Mouse (Mus musculus): ENCODE results near the gene 1500009L16Rik. TPM values are rescaled to one million over a fixed set of nuclear protein-coding genes. Genes with fewer than 3 reads are reported as not detected.
A peak's percentile ranks its signal among the peaks of the same experiment; 100 is the strongest.

The 1500009L16Rik gene
- polyA plus RNA-seq, 1 experiment from 2014 or later: 46.6 TPM

DNA sequence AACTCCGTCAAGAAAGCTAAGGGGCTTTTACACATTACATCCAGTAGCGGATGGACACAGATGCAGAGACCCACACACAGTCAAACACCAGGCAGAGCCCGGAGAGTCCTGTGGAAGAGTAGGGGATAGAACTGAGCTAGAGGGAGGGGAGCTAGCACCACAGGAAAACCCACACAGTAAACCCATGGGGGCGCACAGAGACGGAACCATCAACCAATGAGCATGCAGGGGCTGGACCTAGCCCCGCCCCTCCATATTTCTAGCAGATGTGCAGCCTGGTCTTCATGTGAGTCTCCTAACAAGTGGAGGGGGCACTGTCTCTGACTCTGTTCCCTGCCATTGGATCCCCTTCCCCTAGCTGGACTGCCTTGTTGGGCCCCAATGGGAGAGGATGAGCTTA is 5.9 kb downstream of the 1500009L16Rik start:
- Histone ChIP-seq H3K4me1 (peaks cover 15% of the 10 kb centered on the region), H3K27me3 (ENCODE audit: low read depth, poor library complexity, severe bottlenecking) (no peaks in the 10 kb centered on the region), H3K27ac (no peak overlapping the region), H3K4me3 (no peak overlapping the region), H3K9me3 (replicated peaks) (no peaks in the 10 kb centered on the region), H3K36me3 (no peaks in the 10 kb centered on the region)
- DNase-seq (ENCODE audit: low spot score): no peak
- 72% methylated on average over 6 of the region's 6 CpGs for WGBS

DNA sequence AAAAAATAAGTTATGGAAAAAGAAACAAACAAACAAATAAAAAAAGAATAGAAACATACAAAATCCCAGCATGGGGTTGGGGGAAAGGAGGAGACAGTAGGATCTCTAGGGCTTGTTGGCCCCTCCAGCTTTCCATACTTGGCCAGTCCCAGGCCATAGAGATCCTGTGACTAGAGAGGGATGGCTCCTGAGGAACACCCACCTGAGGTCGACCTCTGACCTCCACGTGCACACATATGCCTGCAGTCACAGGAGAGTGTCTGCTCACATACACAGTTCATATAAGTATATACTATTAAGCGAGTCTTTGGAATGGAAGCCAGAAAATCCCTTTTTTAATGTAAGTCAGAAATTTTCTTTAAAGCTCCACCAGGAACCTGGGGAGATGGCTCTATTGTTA is 6.4 kb downstream of the 1500009L16Rik start:
- no peaks in the 10 kb centered on the region for H3K27me3 ChIP-seq (ENCODE audit: low read depth, poor library complexity, severe bottlenecking)
- DNase-seq (ENCODE audit: low spot score): no peak
- H3K4me1 ChIP-seq: peaks cover 11% of the 10 kb centered on the region; the same call in 1 of the 2 replicates
- H3K9me3 ChIP-seq (replicated peaks): no peaks in the 10 kb centered on the region
- H3K36me3 ChIP-seq: no peaks in the 10 kb centered on the region
- 80% methylated on average over 3 of the region's 3 CpGs for WGBS
- no peak overlapping the region for H3K4me3 ChIP-seq
- H3K27ac ChIP-seq: no peak overlapping the region

DNA sequence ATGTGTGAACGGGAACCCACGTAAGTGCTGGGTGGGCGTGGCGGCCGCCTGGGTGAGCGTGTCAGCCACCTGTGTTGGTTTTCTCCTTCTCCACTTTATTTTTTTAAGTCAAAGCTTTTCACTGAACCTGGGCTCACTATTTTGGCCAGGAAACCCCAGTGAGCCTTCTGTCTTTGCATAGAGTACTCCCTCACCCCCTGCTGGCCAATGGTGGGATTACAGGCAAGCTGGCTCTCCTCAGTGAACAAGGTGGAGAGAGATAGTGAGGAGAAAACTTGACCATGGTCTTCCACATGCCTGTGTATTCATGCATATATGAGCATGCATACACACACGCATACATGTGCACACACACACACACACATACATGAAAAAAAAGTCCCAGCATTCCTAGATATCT is 6.8 kb downstream of the 1500009L16Rik start:
- peaks cover 11% of the 10 kb centered on the region; the same call in 1 of the 2 replicates for H3K4me1 ChIP-seq
- DNase-seq (ENCODE audit: low spot score): peak; percentile 89
- WGBS: 35% methylated on average over 7 of the region's 7 CpGs
- H3K9me3 ChIP-seq (replicated peaks): no peaks in the 10 kb centered on the region
- H3K4me3 ChIP-seq: no peak overlapping the region
- no peaks in the 10 kb centered on the region for H3K36me3 ChIP-seq
- no peaks in the 10 kb centered on the region for H3K27me3 ChIP-seq (ENCODE audit: low read depth, poor library complexity, severe bottlenecking)
- H3K27ac ChIP-seq: no peak overlapping the region

DNA sequence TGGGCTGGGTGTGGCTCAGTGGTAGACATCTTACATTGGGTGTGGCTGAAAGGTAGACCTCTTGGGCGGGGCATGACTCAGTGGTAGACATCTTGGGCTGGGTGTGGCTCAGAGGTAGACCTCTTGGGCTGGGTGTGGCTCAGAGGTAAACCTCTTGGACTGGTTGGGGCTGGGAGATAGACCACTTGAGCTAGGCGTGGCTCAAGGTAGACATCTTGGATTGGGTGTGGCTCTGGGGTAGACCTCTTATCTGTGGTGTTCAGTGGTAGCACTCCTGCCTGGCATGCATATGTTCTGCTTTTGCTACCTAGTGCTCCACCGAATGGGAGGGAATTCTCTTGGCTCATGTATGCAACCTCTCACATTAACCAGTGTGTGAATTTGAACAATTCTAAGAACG is 11.1 kb downstream of the 1500009L16Rik start:
- Histone ChIP-seq H3K27me3 (ENCODE audit: low read depth, poor library complexity, severe bottlenecking) (no peaks in the 10 kb centered on the region), H3K27ac (no peak overlapping the region), H3K36me3 (peaks cover 6% of the 10 kb centered on the region; the same call in 1 of the 2 replicates), H3K9me3 (replicated peaks) (no peaks in the 10 kb centered on the region), H3K4me3 (no peak overlapping the region), H3K4me1 (peaks cover 8% of the 10 kb centered on the region; the same call in 1 of the 2 replicates)
- WGBS: 91% methylated on average over 4 of the region's 4 CpGs
- no peak for DNase-seq (ENCODE audit: low spot score)

DNA sequence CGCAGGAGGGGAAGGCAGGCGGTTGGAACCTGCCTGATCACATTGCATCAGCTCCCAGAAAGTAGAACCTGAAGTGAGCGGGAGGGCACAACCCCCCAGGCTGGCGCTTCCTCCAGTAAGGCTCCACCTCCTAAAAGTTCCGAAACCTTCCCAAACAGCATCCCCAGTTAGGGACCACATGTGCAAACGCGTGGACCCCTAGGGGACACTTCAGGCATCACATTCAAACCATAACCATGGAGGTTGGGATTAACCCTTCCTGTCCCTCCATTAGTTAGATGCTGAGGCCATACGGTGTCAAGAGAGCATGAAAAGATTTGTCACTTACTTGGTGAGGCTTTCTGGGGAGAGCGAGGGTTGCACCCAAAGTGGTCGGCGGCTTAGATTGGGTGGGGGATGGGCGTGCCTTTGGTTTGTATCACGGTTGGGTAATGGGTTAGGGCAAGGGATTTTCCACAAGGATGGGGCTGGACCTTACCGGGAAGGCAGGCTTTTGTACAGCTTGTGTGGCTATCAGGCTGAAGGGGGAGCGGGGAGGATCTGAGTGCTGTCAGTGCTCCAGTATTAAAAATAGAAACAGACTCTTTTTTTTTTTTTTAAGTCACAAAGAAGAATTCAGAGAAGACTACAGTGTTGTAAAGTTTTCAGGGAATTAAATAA is 16.5 kb downstream of the 1500009L16Rik start:
- Histone ChIP-seq H3K36me3 (peaks cover 25% of the 10 kb centered on the region), H3K27me3 (ENCODE audit: low read depth, poor library complexity, severe bottlenecking) (no peaks in the 10 kb centered on the region), H3K4me3 (no peak overlapping the region), H3K9me3 (replicated peaks) (no peaks in the 10 kb centered on the region; the same call in 1 of the 2 replicates), H3K27ac (no peak overlapping the region), H3K4me1 (no peaks in the 10 kb centered on the region)
- DNase-seq (ENCODE audit: low spot score): no peak
- WGBS: 84% methylated on average over 15 of the region's 15 CpGs

DNA sequence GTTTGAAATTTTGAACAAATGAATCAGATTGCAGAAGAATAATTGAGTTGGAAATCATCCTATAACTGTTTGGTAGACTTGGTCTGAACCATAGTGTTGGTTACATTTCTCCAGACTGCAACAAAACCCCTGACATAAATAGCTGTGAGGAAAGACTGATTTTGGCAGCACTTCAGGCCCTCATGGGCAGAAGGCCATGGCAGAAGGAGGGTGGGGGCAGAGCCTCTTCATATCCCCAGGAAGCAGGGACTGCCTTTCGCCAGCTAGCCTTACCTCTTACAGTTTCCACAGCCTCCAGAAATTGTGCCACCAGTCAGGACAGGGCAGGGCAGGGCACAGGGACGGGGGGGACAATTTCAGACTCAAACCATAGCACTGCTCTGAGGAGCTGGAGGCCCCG is 22.0 kb downstream of the 1500009L16Rik start:
- peaks cover 16% of the 10 kb centered on the region; the same call in 1 of the 2 replicates for H3K36me3 ChIP-seq
- H3K4me1 ChIP-seq: no peaks in the 10 kb centered on the region
- H3K4me3 ChIP-seq: no peak overlapping the region
- H3K27me3 ChIP-seq (ENCODE audit: low read depth, poor library complexity, severe bottlenecking): no peaks in the 10 kb centered on the region
- WGBS: 94% methylated on average over 3 of the region's 3 CpGs
- no peak overlapping the region for H3K27ac ChIP-seq
- DNase-seq (ENCODE audit: low spot score): no peak
- no peaks in the 10 kb centered on the region; the same call in 1 of the 2 replicates for H3K9me3 ChIP-seq (replicated peaks)

DNA sequence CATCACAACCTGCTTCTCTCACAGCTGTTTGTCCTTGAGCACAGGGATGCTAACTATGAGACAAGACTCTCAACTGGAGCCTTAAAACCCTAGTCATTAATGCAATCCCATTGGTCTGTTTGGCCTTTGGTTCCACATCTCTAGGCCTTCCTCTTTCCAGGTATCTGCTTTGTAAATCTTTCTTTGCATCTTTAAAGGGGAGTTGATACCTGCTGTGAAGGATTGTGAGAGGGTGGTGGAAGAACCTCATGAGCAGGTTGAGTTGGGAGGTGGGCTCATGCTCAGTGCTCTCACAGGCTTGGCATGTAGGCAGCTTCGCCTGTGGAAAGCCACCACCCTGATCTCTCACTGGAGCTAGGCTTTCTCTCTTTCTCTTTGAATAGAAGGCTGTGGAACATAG is 30.4 kb downstream of the 1500009L16Rik start:
- no peak for DNase-seq (ENCODE audit: low spot score)
- Histone ChIP-seq H3K36me3 (no peaks in the 10 kb centered on the region), H3K27ac (no peak overlapping the region), H3K27me3 (ENCODE audit: low read depth, poor library complexity, severe bottlenecking) (no peaks in the 10 kb centered on the region), H3K9me3 (replicated peaks) (no peaks in the 10 kb centered on the region), H3K4me1 (no peaks in the 10 kb centered on the region), H3K4me3 (no peak overlapping the region)
- 76% methylated on average over 1 of the region's 1 CpGs for WGBS

DNA sequence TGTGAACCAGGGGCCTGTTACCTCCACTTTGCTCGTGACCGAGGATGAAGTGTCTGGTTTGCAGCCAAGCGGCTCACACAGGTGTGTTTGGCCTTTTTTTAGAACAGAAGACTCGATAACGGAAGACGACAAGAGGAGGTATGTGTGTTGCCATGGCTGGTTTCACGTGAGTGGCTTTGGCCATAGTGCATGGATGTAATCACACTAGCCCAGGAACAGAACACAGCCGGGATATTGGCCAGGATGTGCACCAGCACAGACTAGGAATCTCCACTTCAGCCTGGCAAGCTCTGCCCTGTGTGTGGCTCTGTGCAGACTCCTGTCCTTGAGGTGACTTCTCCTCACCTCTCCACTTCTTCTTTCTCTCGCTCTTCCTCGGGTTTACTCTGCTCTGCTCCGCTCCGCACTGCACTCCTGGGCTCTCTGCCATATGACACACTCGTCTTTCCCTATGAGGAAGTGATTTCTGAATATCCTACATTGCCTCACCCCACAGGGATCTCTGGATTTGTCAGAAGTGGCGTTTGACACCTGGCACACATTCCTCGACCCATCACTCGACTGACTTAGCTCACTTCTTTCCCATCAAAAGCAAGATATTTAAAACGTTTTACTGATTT is 34.8 kb downstream of the 1500009L16Rik start:
- DNase-seq (ENCODE audit: low spot score): no peak
- H3K36me3 ChIP-seq: peaks cover 2% of the 10 kb centered on the region; the same call in 1 of the 2 replicates
- no peaks in the 10 kb centered on the region for H3K27me3 ChIP-seq (ENCODE audit: low read depth, poor library complexity, severe bottlenecking)
- no peak overlapping the region for H3K27ac ChIP-seq
- 90% methylated on average over 17 of the region's 17 CpGs for WGBS
- H3K9me3 ChIP-seq (replicated peaks): no peaks in the 10 kb centered on the region
- no peaks in the 10 kb centered on the region for H3K4me1 ChIP-seq
- H3K4me3 ChIP-seq: no peak overlapping the region

DNA sequence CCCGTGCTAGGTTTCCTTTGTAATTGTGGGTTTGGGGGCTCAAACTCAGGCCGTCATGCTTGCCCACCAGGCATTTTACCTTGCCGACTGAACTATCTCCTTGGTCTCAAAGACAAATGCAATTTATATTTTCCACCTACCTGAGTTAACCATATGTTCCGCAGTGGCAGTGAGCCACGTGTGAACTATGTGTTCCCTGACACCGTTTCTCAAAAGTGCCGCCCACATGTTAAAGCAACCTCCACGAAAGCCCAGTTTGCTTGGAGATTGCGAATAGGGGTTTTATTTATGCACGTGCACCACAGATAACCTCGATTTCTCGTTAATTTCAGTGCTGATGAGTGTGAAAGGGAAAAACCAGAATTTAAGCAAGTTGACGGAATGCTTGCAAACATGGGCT is 36.1 kb downstream of the 1500009L16Rik start:
- Histone ChIP-seq H3K36me3 (peaks cover 5% of the 10 kb centered on the region; the same call in 1 of the 2 replicates), H3K4me1 (no peaks in the 10 kb centered on the region), H3K4me3 (no peak overlapping the region), H3K9me3 (replicated peaks) (no peaks in the 10 kb centered on the region), H3K27me3 (ENCODE audit: low read depth, poor library complexity, severe bottlenecking) (no peaks in the 10 kb centered on the region), H3K27ac (no peak overlapping the region)
- 91% methylated on average over 13 of the region's 13 CpGs for WGBS
- DNase-seq (ENCODE audit: low spot score): no peak

DNA sequence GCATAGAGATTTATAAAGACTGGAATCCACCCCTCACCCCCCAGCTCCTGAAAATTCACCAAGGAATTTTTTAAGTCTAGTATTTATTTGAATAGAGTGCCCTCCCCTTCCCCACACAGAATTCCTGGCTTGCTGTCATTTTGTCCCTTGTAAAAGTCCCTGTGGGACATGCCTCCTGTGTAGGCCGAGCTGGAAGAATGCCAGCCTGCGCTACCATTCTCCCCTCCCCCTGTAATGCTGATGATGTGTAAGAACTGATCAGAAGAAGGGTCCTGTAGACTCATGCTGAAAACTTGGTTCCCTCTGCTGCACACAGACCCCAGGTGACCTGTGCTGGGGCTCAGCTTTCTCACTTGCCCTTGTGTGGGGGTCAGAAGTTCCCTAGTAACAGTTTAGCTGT is 37.9 kb downstream of the 1500009L16Rik start:
- 78% methylated on average over 2 of the region's 2 CpGs for WGBS

DNA sequence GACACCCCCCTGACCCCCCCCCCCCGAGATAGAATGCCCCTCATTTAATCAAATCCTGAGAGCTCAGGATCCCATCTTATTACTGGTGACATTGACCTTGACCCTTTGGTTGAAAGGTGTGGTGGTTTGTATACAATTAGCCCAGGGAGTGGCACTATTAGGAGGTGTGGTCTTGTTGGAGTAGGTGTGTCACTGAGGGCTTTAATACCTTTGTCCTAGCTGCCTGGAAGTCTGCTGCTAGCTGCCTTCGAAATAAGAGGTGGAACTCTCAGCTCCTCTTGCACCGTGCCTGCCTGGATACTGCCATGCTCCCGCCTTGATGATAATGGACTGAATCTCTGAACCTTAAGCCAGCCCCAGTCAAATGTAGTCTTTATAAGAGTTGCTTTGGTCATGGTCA is 41.2 kb downstream of the 1500009L16Rik start:
- H3K4me3 ChIP-seq: no peak overlapping the region
- H3K9me3 ChIP-seq (replicated peaks): no peaks in the 10 kb centered on the region
- H3K36me3 ChIP-seq: peaks cover 10% of the 10 kb centered on the region; the same call in 1 of the 2 replicates
- H3K27me3 ChIP-seq (ENCODE audit: low read depth, poor library complexity, severe bottlenecking): no peaks in the 10 kb centered on the region
- no peak for DNase-seq (ENCODE audit: low spot score)
- no peak overlapping the region for H3K27ac ChIP-seq
- 84% methylated on average over 4 of the region's 4 CpGs for WGBS
- H3K4me1 ChIP-seq: no peaks in the 10 kb centered on the region

More for the DNA sequence above, 37.9 kb downstream of the 1500009L16Rik start:
- DNase-seq (ENCODE audit: low spot score): no peak
- no peaks in the 10 kb centered on the region for H3K4me1 ChIP-seq
- no peak overlapping the region for H3K4me3 ChIP-seq
- H3K27me3 ChIP-seq (ENCODE audit: low read depth, poor library complexity, severe bottlenecking): no peaks in the 10 kb centered on the region
- H3K27ac ChIP-seq: no peak overlapping the region
- H3K9me3 ChIP-seq (replicated peaks): no peaks in the 10 kb centered on the region
- peaks cover 10% of the 10 kb centered on the region; the same call in 1 of the 2 replicates for H3K36me3 ChIP-seq

DNA sequence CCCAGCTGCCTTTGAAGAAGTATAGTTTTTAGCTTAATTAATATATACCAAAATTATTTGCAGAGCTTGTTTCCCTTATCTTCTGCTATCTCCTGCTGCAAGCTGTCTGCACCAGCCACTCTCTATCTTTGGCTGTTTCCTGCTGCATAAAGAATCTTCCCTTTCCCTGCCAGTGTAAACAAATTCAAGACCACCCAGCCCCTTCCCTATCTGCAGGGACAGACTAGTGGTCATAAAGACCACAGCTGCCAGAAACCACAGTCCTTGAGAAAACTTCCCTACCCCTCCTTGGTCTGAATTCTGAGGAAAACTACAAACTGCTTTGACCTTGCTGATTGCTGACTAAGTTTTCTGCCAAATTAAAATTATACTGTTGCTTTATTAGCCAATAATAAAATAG is 44.2 kb downstream of the 1500009L16Rik start:
- Histone ChIP-seq H3K27me3 (ENCODE audit: low read depth, poor library complexity, severe bottlenecking) (no peaks in the 10 kb centered on the region), H3K4me3 (no peak overlapping the region), H3K4me1 (no peaks in the 10 kb centered on the region), H3K27ac (no peak overlapping the region), H3K36me3 (peaks cover 9% of the 10 kb centered on the region; the same call in 1 of the 2 replicates), H3K9me3 (replicated peaks) (no peaks in the 10 kb centered on the region)
- DNase-seq (ENCODE audit: low spot score): no peak

DNA sequence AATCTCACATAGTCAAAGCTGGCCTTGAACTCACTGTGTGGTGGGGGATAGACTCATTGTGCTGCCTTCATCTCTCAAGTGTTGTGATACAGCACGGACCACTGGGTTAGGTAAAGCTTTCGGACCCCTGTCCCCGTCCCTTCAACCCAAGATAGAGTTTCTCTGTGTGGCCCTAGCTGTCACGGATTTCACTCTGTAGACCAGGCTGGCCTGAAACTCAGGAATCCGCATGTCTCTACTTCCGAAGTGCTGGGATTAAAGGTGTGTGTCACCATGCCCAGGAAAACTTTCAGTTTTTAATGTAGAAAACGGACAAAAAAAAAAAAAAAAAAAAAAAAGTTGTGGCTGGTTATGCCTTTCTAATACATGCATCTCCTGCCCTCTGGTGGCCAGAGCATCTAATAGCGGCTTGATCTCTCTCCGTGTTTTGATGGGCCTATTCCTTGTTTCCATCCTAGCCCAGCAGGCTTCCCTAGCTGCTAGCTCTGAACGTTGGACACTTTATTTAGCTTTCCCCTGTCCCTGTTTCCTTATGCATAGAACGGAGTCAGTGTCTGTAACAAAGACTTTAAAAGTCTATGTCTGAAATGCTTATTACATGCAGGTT is 53.7 kb downstream of the 1500009L16Rik start:
- 53% methylated on average over 11 of the region's 11 CpGs for WGBS
- Histone ChIP-seq H3K27ac (no peak overlapping the region), H3K4me1 (no peaks in the 10 kb centered on the region), H3K36me3 (no peaks in the 10 kb centered on the region), H3K9me3 (replicated peaks) (no peaks in the 10 kb centered on the region), H3K4me3 (no peak overlapping the region), H3K27me3 (ENCODE audit: low read depth, poor library complexity, severe bottlenecking) (no peaks in the 10 kb centered on the region)
- DNase-seq (ENCODE audit: low spot score): peak; percentile 69

All from limb, embryonic 10.5 days (tissue).